Mouse (Mus musculus) WW6 (cell line): ENCODE results near the gene Fam71e1.

Experiments used
- DNase-seq: peaks from one replicate; pipeline ENCODE4 v3.0.0-alpha.2; 2013; ENCODE audit warnings: low read depth, low spot score

Gene Fam71e1

GRCm38 (mm10) chr7:44470696-44471612, 25.4 kb upstream of the Fam71e1 start:
- no peak for DNase-seq

- DNase-seq, result no peak
These were observed 24.4 kb upstream of the Fam71e1 start for GRCm38 (mm10) chr7:44471880-44472557.

- no peak for DNase-seq
These were observed 23.9 kb upstream of the Fam71e1 start for GRCm38 (mm10) chr7:44472558-44472885.

- no peak for DNase-seq
These were observed 23.3 kb upstream of the Fam71e1 start for GRCm38 (mm10) chr7:44472961-44473646.

GRCm38 (mm10) chr7:44474419-44474818, 22.0 kb upstream of the Fam71e1 start:
- no peak for DNase-seq

GRCm38 (mm10) chr7:44475046-44475614, 21.3 kb upstream of the Fam71e1 start:
- no peak for DNase-seq

- no peak for DNase-seq
These were observed 13.4 kb upstream of the Fam71e1 start for GRCm38 (mm10) chr7:44482836-44483435.

- DNase-seq, result no peak
These were observed 12.3 kb upstream of the Fam71e1 start for GRCm38 (mm10) chr7:44484109-44484508.

GRCm38 (mm10) chr7:44484841-44485571, 11.4 kb upstream of the Fam71e1 start:
- peak; percentile 65 for DNase-seq

GRCm38 (mm10) chr7:44485572-44486195, 10.7 kb upstream of the Fam71e1 start:
- no peak for DNase-seq

- no peak for DNase-seq
These were observed 9.3 kb upstream of the Fam71e1 start for GRCm38 (mm10) chr7:44486927-44487575.

- DNase-seq, result no peak
These were observed 8.4 kb upstream of the Fam71e1 start for GRCm38 (mm10) chr7:44487936-44488335.

- DNase-seq, result no peak
These were observed 7.8 kb upstream of the Fam71e1 start for GRCm38 (mm10) chr7:44488545-44488944.

GRCm38 (mm10) chr7:44490281-44490680, 6.1 kb upstream of the Fam71e1 start:
- DNase-seq, result no peak

GRCm38 (mm10) chr7:44491391-44491790, 5.0 kb upstream of the Fam71e1 start:
- DNase-seq, result no peak

GRCm38 (mm10) chr7:44492166-44492826, 4.1 kb upstream of the Fam71e1 start:
- no peak for DNase-seq

- DNase-seq, result no peak
These were observed 1.7 kb upstream of the Fam71e1 start for GRCm38 (mm10) chr7:44494681-44495080.

- DNase-seq, result no peak
These were observed 1.3 kb upstream of the Fam71e1 start for GRCm38 (mm10) chr7:44495086-44495485.

GRCm38 (mm10) chr7:44496771-44497109, 359 bp downstream of the Fam71e1 start:
- DNase-seq, result no peak
